Mouse (Mus musculus) neural tube, embryonic 11.5 days (tissue): ENCODE results near the gene Cd59b. TPM values are rescaled to one million over a fixed set of nuclear protein-coding genes. Genes with fewer than 3 reads are reported as not detected.
"Not testable (repeated sequence)": the region's sequence is repeated elsewhere in the genome, so short reads cannot be mapped to it uniquely, and the experiment has no call there.

Source experiments
- ATAC-seq: fragments of 200-750 bp; cut with Nextera tagmentation; 2 replicates; pipeline ENCODE4 v1.8.0; 2017; ENCODE audit warnings: moderate number of reproducible peaks, mild to moderate bottlenecking, moderate TSS enrichment, moderate library complexity; ENCODE audit not compliant: insufficient read depth, low FRiP score, low TSS enrichment
- DNase-seq: peaks from one replicate; pipeline ENCODE4 v3.0.0-alpha.2; 2015; ENCODE audit warnings: low spot score
- H3K27ac ChIP-seq: fragments of 300-500 bp; sonication (generic); 2 replicates; pipeline ENCODE4 v1.5.1; 2014; ENCODE audit warnings: low read depth, mild to moderate bottlenecking, low read length
- H3K27me3 ChIP-seq: fragments of 300-500 bp; sonication (generic); 2 replicates; pipeline ENCODE4 v1.6.1; 2014; ENCODE audit warnings: mild to moderate bottlenecking, low read length, mixed read lengths; ENCODE audit not compliant: control insufficient read depth, insufficient read depth
- H3K36me3 ChIP-seq: fragments of 300-500 bp; sonication (generic); 2 replicates; pipeline ENCODE4 v1.6.1; 2014; ENCODE audit warnings: mild to moderate bottlenecking, low read length, moderate library complexity, mixed read lengths; ENCODE audit not compliant: control insufficient read depth, insufficient read depth
- H3K4me1 ChIP-seq: fragments of 300-500 bp; sonication (generic); 2 replicates; pipeline ENCODE4 v1.6.1; 2014; ENCODE audit warnings: low read length, mixed read lengths; ENCODE audit not compliant: control insufficient read depth, insufficient read depth
- H3K4me2 ChIP-seq: fragments of 300-500 bp; sonication (generic); 2 replicates; pipeline ENCODE4 v1.6.1; 2014; ENCODE audit warnings: low read depth, mild to moderate bottlenecking, moderate library complexity
- H3K4me3 ChIP-seq: fragments of 300-500 bp; sonication (generic); 2 replicates; pipeline ENCODE4 v1.5.1; 2014; ENCODE audit warnings: low read depth, low read length
- H3K9ac ChIP-seq: fragments of 300-500 bp; sonication (generic); 2 replicates; pipeline ENCODE4 v1.6.1; 2014; ENCODE audit warnings: mild to moderate bottlenecking, low read length
- H3K9me3 ChIP-seq: fragments of 300-500 bp; sonication (generic); 2 replicates; pipeline ENCODE4 v1.6.1; 2016; ENCODE audit warnings: low read length; ENCODE audit not compliant: control insufficient read depth
- WGBS: fragments of 180-500 bp; shearing (Covaris S2); extraction: QIAGEN DNeasy Blood & Tissue Kit; methylation state at CpG from one replicate; pipeline ENCODE4 v1.1.7; 2014; 5-methylcytosine and 5-hydroxymethylcytosine counted together
- polyA plus RNA-seq: library from polyadenylated mRNA; unstranded; fragments of >200 nt; fragmentation: Nextera tagmentation; extraction: Ambion mirVana; gene quantifications from 2 replicates; pipeline ENCODE4 v1.2.1, GENCODE M21; 2014

The Cd59b gene
- polyA plus RNA-seq, 1 experiment from 2014 or later: 4.8 TPM

DNA sequence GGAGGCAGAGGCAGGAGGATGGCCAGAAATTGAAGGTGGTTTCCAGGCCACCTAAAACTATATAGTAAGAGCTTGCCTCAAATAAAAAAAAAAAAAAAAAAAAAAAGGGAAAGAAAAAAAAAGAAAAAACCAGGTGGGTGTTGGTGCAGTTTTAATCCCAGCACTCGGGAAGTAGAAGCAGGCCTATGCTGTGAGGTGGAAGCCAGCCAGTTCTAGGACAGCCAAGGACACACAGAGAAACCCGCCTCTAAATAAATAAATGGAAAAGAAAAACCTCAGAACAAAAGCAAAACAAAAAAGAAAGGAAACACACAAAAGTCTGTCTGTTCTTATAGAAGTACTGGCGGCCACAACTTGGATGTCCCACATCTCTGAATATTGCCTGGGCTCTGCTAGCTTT, 45.2 kb downstream of the Cd59b start:
- Histone ChIP-seq H3K27ac (no peak overlapping the region), H3K27me3 (no peaks in the 10 kb centered on the region), H3K9me3 (no peaks in the 10 kb centered on the region), H3K4me2 (no peak overlapping the region), H3K9ac (no peak overlapping the region), H3K4me3 (no peak overlapping the region), H3K36me3 (no peaks in the 10 kb centered on the region), H3K4me1 (no peaks in the 10 kb centered on the region)
- WGBS: 91% methylated on average over 3 of the region's 3 CpGs
- no peak for DNase-seq
- no peak for ATAC-seq

- DNase-seq, ATAC-seq, H3K4me2 ChIP-seq, H3K9me3 ChIP-seq, H3K9ac ChIP-seq, H3K36me3 ChIP-seq, H3K27me3 ChIP-seq, H3K27ac ChIP-seq, H3K4me1 ChIP-seq, H3K4me3 ChIP-seq: not testable (repeated sequence)
Measured at GRCm38 (mm10) chr2:104117173-104117572, 47.5 kb downstream of the Cd59b start.

DNA sequence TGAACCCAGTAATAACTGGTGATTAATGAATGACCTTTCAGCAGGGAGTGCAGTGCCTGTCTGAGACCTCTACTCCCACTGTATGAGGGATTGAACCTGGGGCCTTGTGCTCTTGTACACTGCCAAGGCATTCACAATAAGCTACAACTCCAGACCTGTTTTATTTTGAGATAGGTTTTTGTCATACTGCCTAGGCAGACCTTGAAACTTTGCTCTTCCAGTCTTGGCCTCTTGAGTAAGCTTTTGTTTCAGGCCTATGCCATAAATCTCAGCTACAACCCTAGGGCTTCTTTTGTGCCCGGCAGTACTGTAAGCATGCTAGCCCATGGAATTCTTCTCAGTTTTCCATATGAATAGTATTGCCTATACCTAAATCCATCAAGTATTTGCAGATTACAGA, 49.4 kb downstream of the Cd59b start:
- Histone ChIP-seq H3K4me3 (no peak overlapping the region), H3K9ac (no peak overlapping the region), H3K9me3 (no peaks in the 10 kb centered on the region), H3K4me1 (no peaks in the 10 kb centered on the region), H3K4me2 (no peak overlapping the region), H3K27me3 (0 out of 2 replicates have a peak, but pooled peaks cover 3% of the 10 kb centered on the region), H3K27ac (no peak overlapping the region), H3K36me3 (no peaks in the 10 kb centered on the region)
- DNase-seq (no peak), ATAC-seq (no peak)
- 22% methylated on average over 1 of the region's 1 CpGs for WGBS

- WGBS: 62% methylated on average over 6 of the region's 6 CpGs
- H3K4me1 ChIP-seq: no peaks in the 10 kb centered on the region
- DNase-seq (no peak), ATAC-seq (no peak)
- no peak overlapping the region for H3K4me3 ChIP-seq
- H3K27me3 ChIP-seq: 0 out of 2 replicates have a peak, but pooled peaks cover 3% of the 10 kb centered on the region
- no peaks in the 10 kb centered on the region for H3K36me3 ChIP-seq
- no peak overlapping the region for H3K9ac ChIP-seq
- no peak overlapping the region for H3K27ac ChIP-seq
- no peak overlapping the region for H3K4me2 ChIP-seq
- no peaks in the 10 kb centered on the region for H3K9me3 ChIP-seq
Measured at GRCm38 (mm10) chr2:104120312-104120711, 50.7 kb downstream of the Cd59b start.

- H3K4me3 ChIP-seq: no peak overlapping the region
- H3K4me2 ChIP-seq: peak overlapping the region; percentile 98
- H3K9ac ChIP-seq: no peak overlapping the region
- no peak for DNase-seq
- no peaks in the 10 kb centered on the region for H3K4me1 ChIP-seq
- no peaks in the 10 kb centered on the region for H3K9me3 ChIP-seq
- H3K27ac ChIP-seq: 0 out of 2 replicates have a peak overlapping the region, but pooled peaks have one; percentile 15
- 0 out of 2 replicates have a peak, but pooled peaks cover 3% of the 10 kb centered on the region for H3K27me3 ChIP-seq
- 77% methylated on average over 8 of the region's 8 CpGs for WGBS
- no peak for ATAC-seq
- H3K36me3 ChIP-seq: no peaks in the 10 kb centered on the region
Measured at GRCm38 (mm10) chr2:104121681-104122504, 52.2 kb downstream of the Cd59b start.

DNA sequence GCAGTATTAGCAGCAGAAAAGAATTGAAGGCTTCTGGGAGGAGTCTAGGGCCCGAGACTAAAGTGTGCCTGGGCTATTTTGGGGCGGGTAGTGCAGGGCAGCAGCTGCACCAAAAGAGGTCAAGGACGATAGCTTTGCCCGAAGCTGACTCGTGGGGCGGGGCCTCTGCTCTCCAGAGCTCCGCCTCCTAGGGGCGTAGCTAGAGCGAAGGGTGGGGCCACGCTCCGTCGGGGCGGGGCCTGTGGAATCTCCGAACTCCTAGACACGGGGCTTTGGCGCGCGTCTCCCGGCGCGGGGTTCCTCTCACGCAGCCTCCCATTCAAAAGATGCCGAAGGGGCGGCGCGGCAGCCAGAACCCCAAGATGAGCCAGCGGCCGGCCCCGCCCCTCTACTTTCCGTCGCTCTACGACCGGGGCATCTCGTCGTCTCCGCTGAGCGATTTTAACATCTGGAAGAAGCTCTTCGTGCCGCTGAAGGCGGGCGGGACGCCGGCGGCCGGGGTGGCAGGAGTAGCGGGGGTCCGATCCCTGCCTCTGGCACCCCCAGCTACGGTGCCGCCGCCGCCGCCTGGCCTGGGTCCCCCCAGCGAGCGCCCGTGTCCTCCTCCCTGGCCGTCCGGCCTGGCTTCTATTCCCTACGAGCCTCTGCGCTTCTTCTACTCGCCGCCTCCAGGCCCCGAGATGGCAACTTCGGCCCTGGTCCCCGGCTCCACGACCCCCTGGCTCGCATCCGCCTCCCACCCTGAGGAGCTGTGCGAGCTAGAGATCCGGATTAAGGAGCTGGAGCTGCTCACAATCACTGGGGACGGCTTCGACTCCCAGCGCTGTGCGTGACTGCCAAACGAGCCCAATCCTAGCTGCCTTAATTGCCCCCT, 53.1 kb downstream of the Cd59b start, which contains the start of gene A930018P22Rik:
Gene A930018P22Rik, plus strand, starts transcription at position 265 of the 874 bp plus-strand sequence.
- 0% methylated on average over 70 of the region's 74 CpGs for WGBS
- ATAC-seq: peak; percentile 91
- 0 out of 2 replicates have a peak, but pooled peaks cover 3% of the 10 kb centered on the region for H3K27me3 ChIP-seq

GRCm38 (mm10) chr2:104123540-104123939, 53.9 kb downstream of the Cd59b start:
- H3K9me3 ChIP-seq: no peaks in the 10 kb centered on the region
- DNase-seq: no peak
- no peak overlapping the region for H3K27ac ChIP-seq
- 0 out of 2 replicates have a peak, but pooled peaks cover 3% of the 10 kb centered on the region for H3K27me3 ChIP-seq
- H3K36me3 ChIP-seq: no peaks in the 10 kb centered on the region
- no peak for ATAC-seq
- no peak overlapping the region for H3K4me3 ChIP-seq
- H3K4me1 ChIP-seq: no peaks in the 10 kb centered on the region
- no peak overlapping the region for H3K9ac ChIP-seq
- WGBS: 48% methylated on average over 3 of the region's 3 CpGs
- H3K4me2 ChIP-seq: peak overlapping the region; percentile 98

More for the DNA sequence above, 53.1 kb downstream of the Cd59b start, which contains the start of gene A930018P22Rik:
- H3K27ac ChIP-seq: 0 out of 2 replicates have a peak within 1 kb of the TSS, but pooled peaks have one; percentile 15
- DNase-seq: peak; percentile 95
- H3K4me1 ChIP-seq: no peaks in the 10 kb centered on the region
- no peaks in the 10 kb centered on the region for H3K9me3 ChIP-seq
- H3K36me3 ChIP-seq: no peaks in the 10 kb centered on the region
- H3K4me2 ChIP-seq: peak within 1 kb of the TSS; percentile 98
- peak within 1 kb of the TSS; percentile 59 for H3K4me3 ChIP-seq
- H3K9ac ChIP-seq: peak within 1 kb of the TSS; percentile 69

GRCm38 (mm10) chr2:104124071-104124470, 54.4 kb downstream of the Cd59b start:
- ATAC-seq: no peak
- Histone ChIP-seq H3K9me3 (no peaks in the 10 kb centered on the region), H3K4me3 (no peak overlapping the region), H3K4me1 (no peaks in the 10 kb centered on the region), H3K36me3 (no peaks in the 10 kb centered on the region), H3K27ac (no peak overlapping the region), H3K4me2 (no peak overlapping the region), H3K27me3 (0 out of 2 replicates have a peak, but pooled peaks cover 3% of the 10 kb centered on the region), H3K9ac (no peak overlapping the region)
- no peak for DNase-seq
- WGBS: 78% methylated on average over 5 of the region's 5 CpGs
